Mouse (Mus musculus) adrenal gland, adult 18-20 months (tissue): ENCODE results near the gene Plin4. TPM values are rescaled to one million over a fixed set of nuclear protein-coding genes. Genes with fewer than 3 reads are reported as not detected.
"Not testable (repeated sequence)": the region's sequence is repeated elsewhere in the genome, so short reads cannot be mapped to it uniquely, and the experiment has no call there.

Source experiments
- DNase-seq, 2 experiments: peaks; one replicate each; pipeline ENCODE4 v3.0.0; 2021 to 2022; ENCODE audit warnings: low spot score in 2 of 2
- total RNA-seq, 2 experiments: library from RNA; stranded (reverse); gene quantifications; 1 replicate in 1 of 2; 2 replicates in 1 of 2; pipeline ENCODE4 v1.2.3; 2021

Plin4 gene
- total RNA-seq, 2 experiments from 2014 or later: 65.0 to 212 TPM

- no peak for DNase-seq
Observed at GRCm38 (mm10) chr17:56066451-56066850, 43.2 kb downstream of the Plin4 start.

- DNase-seq: not testable (repeated sequence)
Observed at GRCm38 (mm10) chr17:56065715-56066114, 43.9 kb downstream of the Plin4 start.

- DNase-seq: no peak
Observed at GRCm38 (mm10) chr17:56062081-56062480, 47.5 kb downstream of the Plin4 start.

GRCm38 (mm10) chr17:56057381-56058120, 52.1 kb downstream of the Plin4 start:
- no peak for DNase-seq

GRCm38 (mm10) chr17:56055945-56056678, 53.5 kb downstream of the Plin4 start:
- DNase-seq: no peak

- DNase-seq: no peak
Observed at GRCm38 (mm10) chr17:56054938-56055337, 54.7 kb downstream of the Plin4 start.

- DNase-seq: no peak
Observed at GRCm38 (mm10) chr17:56051369-56051768, 58.2 kb downstream of the Plin4 start.

Other genes starting within 250 kb of the Plin4 start
- gene Zfp119a, start 230.9 kb downstream of the Plin4 start, total RNA-seq: 1 to 10 TPM; 5.0 to 5.5 TPM
- 1 to 10 TPM; 4.7 to 4.8 TPM for gene Zfp959, start 217.7 kb downstream of the Plin4 start, total RNA-seq
- gene Zfp119b, start 160.3 kb downstream of the Plin4 start, total RNA-seq: 1 to 10 TPM; 2.3 to 3.5 TPM
- 1 to 10 TPM in 1 of 2 experiments, under 1 TPM in 1; 0.70 to 1.3 TPM for gene Ebi3, start 157.2 kb downstream of the Plin4 start, total RNA-seq
- 10 to 100 TPM; 17.4 to 17.9 TPM for gene Yju2, start 150.7 kb downstream of the Plin4 start, total RNA-seq
- gene Shd, start 139.3 kb downstream of the Plin4 start, total RNA-seq: 1 to 10 TPM; 2.0 to 2.2 TPM
- gene Fsd1, start 123.3 kb downstream of the Plin4 start, total RNA-seq: 1 to 10 TPM; 2.3 to 4.3 TPM
- 1 to 10 TPM; 5.1 to 5.4 TPM for gene Stap2, start 104.2 kb downstream of the Plin4 start, total RNA-seq
- 10 to 100 TPM; 68.1 to 97.5 TPM for gene Mpnd, start 104.1 kb downstream of the Plin4 start, total RNA-seq
- gene Sh3gl1, start 73.2 kb downstream of the Plin4 start, total RNA-seq: 10 to 100 TPM; 38.3 to 39.0 TPM
- 1 to 10 TPM; 2.1 to 2.3 TPM for gene Chaf1a, start 69.4 kb downstream of the Plin4 start, total RNA-seq
- gene Ubxn6, start 34.8 kb downstream of the Plin4 start, total RNA-seq: 10 to 100 TPM; 63.6 to 77.6 TPM
- gene Hdgfl2, start 30.2 kb downstream of the Plin4 start, total RNA-seq: 10 to 100 TPM; 53.9 to 67.0 TPM
- gene Plin5, start 7.8 kb upstream of the Plin4 start, total RNA-seq: 10 to 100 TPM; 53.7 to 67.4 TPM
- 10 to 100 TPM; 21.2 to 57.7 TPM for gene Lrg1, start 12.2 kb upstream of the Plin4 start, total RNA-seq
- 1 to 10 TPM; 6.3 to 7.0 TPM for gene Sema6b, start 30.5 kb upstream of the Plin4 start, total RNA-seq
- gene Tnfaip8l1, start 52.7 kb upstream of the Plin4 start, total RNA-seq: 1 to 10 TPM; 1.9 to 2.5 TPM
- gene Mydgf, start 74.1 kb upstream of the Plin4 start, total RNA-seq: 10 to 100 TPM; 49.6 to 56.6 TPM
- 10 to 100 TPM; 35.8 to 37.6 TPM for gene Dpp9, start 109.1 kb upstream of the Plin4 start, total RNA-seq
- gene Fem1a, start 147.0 kb upstream of the Plin4 start, total RNA-seq: 10 to 100 TPM; 29.2 to 30.2 TPM
- gene Ticam1, start 167.0 kb upstream of the Plin4 start, total RNA-seq: 10 to 100 TPM; 23.1 to 26.7 TPM
- gene Plin3, start 183.1 kb upstream of the Plin4 start, total RNA-seq: 10 to 100 TPM; 66.0 to 84.7 TPM
- not detected for gene Arrdc5, start 190.5 kb upstream of the Plin4 start, total RNA-seq
- gene Uhrf1, start 193.5 kb upstream of the Plin4 start, total RNA-seq: 1 to 10 TPM; 1.8 to 3.1 TPM
- 10 to 100 TPM; 31.9 to 39.9 TPM for gene Kdm4b, start 216.3 kb upstream of the Plin4 start, total RNA-seq